Mouse (Mus musculus) ES-Bruce4 (cell line): Measurements from ENCODE around the gene Cit.

Experiments
- CTCF ChIP-seq: IDR thresholded peaks from one replicate; pipeline ENCODE4 v1.8.1; 2011; ENCODE audit warnings: low read depth, low read length
- POLR2A ChIP-seq: IDR thresholded peaks from one replicate; pipeline ENCODE4 v1.8.1; 2011; ENCODE audit warnings: low read length; ENCODE audit not compliant: insufficient read depth

DNA sequence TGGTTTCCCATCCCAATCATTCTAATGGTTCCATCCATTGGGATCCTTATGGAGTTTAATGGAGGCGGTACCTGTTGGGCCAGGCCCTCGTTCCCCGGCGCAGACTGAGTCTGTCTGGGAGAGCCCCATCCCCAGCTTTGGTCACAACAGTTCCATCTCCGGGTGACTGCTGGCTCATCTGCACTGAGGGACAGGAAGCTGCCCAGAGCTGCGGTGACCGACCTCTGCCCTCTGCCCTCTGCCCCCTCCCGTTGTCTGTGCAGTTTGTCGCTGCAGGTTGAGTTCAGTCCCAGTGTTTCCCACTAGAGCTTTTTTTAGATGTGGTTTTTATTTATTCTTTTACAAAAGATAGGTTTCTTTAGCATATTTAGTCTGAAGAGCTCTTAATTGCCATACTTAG lies 76.9 kb downstream of the Cit start:
- TF ChIP-seq CTCF: no peak
- no peak for TF ChIP-seq POLR2A
